Mouse (Mus musculus) induced T-regulatory cell, adult 2 months (primary cell): Measurements from ENCODE around the gene Ccn2.

Experiments used
- DNase-seq: peaks from one replicate; pipeline ENCODE4 v3.0.0-alpha.2; 2012; ENCODE audit warnings: low read depth

Gene Ccn2

DNA sequence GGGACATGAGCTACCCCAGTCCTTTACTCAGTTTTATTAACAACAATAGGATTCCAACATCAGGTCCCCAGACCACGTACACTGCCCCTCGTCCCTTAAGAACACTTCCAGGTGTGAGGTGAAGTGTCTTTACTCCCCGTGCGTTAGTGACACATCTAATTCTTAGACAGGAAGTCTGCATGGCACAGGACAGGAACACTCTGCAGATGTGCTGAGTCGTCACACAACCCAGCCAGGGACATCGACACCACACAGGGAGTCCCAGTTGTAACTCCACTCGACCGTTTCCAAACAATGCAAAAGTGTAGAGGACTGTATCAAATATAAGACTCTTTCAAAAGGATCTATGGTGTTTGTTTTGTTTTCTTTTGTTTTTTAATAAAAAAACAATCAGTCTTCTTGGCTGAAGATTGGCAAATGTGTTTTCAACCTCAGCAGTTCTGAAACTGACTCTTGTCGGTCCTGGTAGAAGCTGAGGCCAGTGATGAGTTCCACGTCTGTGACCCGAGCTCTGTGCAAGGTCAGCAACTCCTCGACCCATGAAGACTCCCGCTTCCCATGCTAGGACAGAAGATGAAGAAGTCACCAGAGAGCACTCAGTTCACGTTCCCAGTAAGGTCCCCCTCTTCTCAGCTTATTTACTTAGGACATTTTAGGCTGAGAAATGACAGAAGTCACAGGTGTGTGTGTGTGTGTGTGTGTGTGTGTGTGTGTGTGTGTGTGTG, 46.3 kb downstream of the Ccn2 start:
- peak; percentile 64 for DNase-seq

DNA sequence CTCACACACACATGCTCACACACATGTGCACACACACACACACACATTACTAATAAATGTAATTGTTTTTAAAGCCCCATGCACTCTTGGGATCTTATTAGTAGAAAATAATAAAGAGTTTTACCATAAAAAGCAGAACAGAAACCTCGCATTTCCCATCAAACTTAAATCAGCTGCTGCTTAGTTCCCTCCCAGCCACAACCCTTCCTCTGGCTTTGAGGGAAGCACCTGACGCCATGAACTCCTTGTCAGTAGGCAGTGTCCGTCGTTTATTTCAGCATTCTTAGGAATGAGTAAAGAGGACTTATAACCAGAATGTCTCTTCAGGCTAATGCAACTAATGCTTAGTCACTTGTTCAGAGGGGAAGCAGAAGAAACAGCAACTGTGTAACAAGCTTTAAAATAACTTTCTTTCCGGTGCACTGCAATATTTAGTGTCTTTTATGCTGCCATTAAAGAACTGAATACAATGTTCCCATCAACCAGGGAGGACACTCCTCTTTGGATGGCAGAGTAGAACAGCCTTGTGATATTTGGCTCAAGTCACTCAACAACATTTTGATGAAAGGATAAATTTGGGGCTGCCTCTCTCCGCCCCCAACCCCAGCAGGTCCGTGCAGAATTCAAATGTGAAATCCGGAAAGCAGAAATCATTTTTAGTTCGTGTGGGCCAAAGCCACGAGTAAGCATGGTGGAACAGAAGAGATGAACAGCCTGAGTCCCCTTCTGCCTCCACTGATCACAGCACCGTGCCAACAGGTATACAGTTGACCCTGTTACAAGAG, 47.7 kb downstream of the Ccn2 start:
- DNase-seq, result no peak

DNA sequence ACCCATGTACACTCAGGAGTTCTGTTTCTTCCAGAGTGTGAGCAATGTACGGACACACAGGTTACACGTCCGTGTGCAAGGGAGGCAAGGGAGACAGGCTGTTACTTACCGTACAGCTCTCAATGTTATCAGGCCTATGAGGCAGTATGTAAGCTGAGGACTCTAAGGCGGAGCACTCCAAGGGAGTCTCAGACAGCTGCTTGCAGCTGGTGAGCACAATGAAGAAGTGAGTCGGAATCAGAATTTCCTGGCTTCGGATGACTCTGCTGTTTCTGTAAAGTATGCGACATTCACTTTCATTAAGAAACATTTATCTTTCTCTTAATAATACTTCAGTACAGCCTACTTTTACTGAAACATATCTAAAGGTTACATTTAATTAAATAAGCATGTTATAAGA, 49.9 kb downstream of the Ccn2 start:
- DNase-seq, result no peak
